Mouse (Mus musculus) heart, postnatal 0 days (tissue): ENCODE measurements at regions not wholly inside any gene's neighbourhood (a gene's known extent, or its start where the extent isn't known, plus 50 kb on each side); places are given as distances from the start of the nearest gene placed in this dataset.

Experiments
- ATAC-seq: fragments of 200-750 bp; cut with Nextera tagmentation; 2 replicates; pipeline ENCODE4 v1.8.0; 2017; ENCODE audit warnings: low read depth, moderate number of reproducible peaks, moderate library complexity; ENCODE audit not compliant: insufficient read depth
- DNase-seq: peaks from one replicate; pipeline ENCODE4 v3.0.0-alpha.2; 2016; ENCODE audit warnings: low spot score
- H3K27ac ChIP-seq: fragments of 300-500 bp; sonication (generic); 2 replicates; pipeline ENCODE4 v1.5.1; 2014; ENCODE audit warnings: low read depth, mild to moderate bottlenecking
- H3K27me3 ChIP-seq: fragments of 300-500 bp; sonication (generic); 2 replicates; pipeline ENCODE4 v1.6.1; 2014; ENCODE audit warnings: low read length, mixed read lengths; ENCODE audit not compliant: control insufficient read depth, insufficient read depth
- H3K36me3 ChIP-seq: fragments of 300-500 bp; sonication (generic); replicated peaks from 2 replicates; pipeline ENCODE4 v1.6.1; 2014; ENCODE audit warnings: low read length, mixed read lengths; ENCODE audit not compliant: control insufficient read depth, insufficient read depth
- H3K4me1 ChIP-seq: fragments of 300-500 bp; sonication (generic); 2 replicates; pipeline ENCODE4 v1.6.1; 2014; ENCODE audit warnings: antibody characterized with exemption; ENCODE audit not compliant: control insufficient read depth, insufficient read depth
- H3K4me2 ChIP-seq: fragments of 300-500 bp; sonication (generic); 2 replicates; pipeline ENCODE4 v1.6.1; 2014; ENCODE audit warnings: low read depth, mild to moderate bottlenecking, low read length, moderate library complexity
- H3K4me3 ChIP-seq: fragments of 300-500 bp; sonication (generic); 2 replicates; pipeline ENCODE4 v1.5.1; 2014; ENCODE audit warnings: low read depth, low read length
- H3K9ac ChIP-seq: fragments of 300-500 bp; sonication (generic); replicated peaks from 2 replicates; pipeline ENCODE4 v1.6.1; 2014; ENCODE audit warnings: low read depth, low read length, mixed read lengths
- H3K9me3 ChIP-seq: fragments of 300-500 bp; sonication (generic); replicated peaks from 2 replicates; pipeline ENCODE4 v1.6.1; 2016; ENCODE audit warnings: low read length; ENCODE audit not compliant: control insufficient read depth
- CTCF ChIP-seq: IDR thresholded peaks from 2 replicates; pipeline ENCODE4 v1.5.1; 2016; ENCODE audit warnings: antibody characterized with exemption, control low read depth, low read depth
- EP300 ChIP-seq: IDR thresholded peaks from 2 replicates; pipeline ENCODE4 v1.6.1; 2016; ENCODE audit warnings: antibody characterized with exemption, low read depth
- WGBS: fragments of 180-500 bp; shearing (Covaris S2); extraction: QIAGEN DNeasy Blood & Tissue Kit; methylation state at CpG from one replicate; pipeline ENCODE4 v1.1.7; 2014; 5-methylcytosine and 5-hydroxymethylcytosine counted together

DNA sequence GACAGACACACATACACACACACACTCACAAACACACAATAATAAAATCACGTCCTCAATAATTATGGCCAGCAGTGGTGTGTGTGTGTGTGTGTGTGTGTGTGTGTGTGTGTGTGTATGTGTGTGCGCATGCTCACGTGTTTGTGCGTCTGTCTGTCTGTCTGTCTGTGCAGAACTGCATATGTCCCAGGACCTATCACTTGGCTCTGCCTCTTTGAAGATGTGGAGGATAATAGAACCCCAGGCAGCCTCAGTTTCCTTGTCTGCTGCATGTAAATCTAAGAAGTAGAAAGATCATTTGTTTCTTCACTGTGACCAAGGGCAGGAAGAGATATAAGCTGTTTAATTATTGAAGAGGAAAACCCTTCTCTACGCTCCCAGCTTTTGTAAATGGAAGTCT is 109.9 kb downstream of the Cartpt start:
- Histone ChIP-seq H3K9me3 (no peaks in the 10 kb centered on the region), H3K36me3 (no peaks in the 10 kb centered on the region), H3K9ac (no peak overlapping the region), H3K27ac (no peak overlapping the region), H3K4me2 (no peak overlapping the region), H3K4me1 (peaks cover 10% of the 10 kb centered on the region), H3K4me3 (no peak overlapping the region), H3K27me3 (no peaks in the 10 kb centered on the region)
- no peak for ATAC-seq
- DNase-seq = no peak
- TF ChIP-seq EP300 (no peak), CTCF (no peak)
- 85% methylated on average over 5 of the region's 5 CpGs for WGBS

DNA sequence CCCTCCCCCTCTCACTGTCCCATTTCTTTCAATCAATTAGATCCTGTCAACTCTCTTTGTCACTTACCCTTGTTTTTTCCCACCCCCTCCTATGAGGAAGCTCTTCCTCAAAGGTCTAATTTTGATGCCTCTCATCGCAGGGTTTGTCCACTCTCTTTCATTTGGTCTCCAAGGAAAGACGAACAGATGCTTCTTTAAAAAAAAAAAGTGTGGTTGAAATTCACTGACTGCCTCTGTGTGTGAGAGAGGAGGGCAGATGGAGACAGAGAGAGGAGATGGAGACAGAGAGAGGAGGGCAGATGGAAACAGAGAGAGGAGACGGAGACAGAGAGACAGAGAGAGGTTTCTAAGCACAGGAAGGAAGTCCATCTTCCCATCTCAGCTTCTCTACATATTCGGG is 113.1 kb downstream of the Cartpt start:
- Histone ChIP-seq H3K9me3 (no peaks in the 10 kb centered on the region), H3K36me3 (no peaks in the 10 kb centered on the region), H3K4me2 (no peak overlapping the region), H3K9ac (no peak overlapping the region), H3K4me3 (no peak overlapping the region), H3K27me3 (no peaks in the 10 kb centered on the region), H3K4me1 (no peaks in the 10 kb centered on the region), H3K27ac (no peak overlapping the region)
- ATAC-seq (no peak), DNase-seq (no peak)
- 69% methylated on average over 4 of the region's 4 CpGs for WGBS
- no peak for TF ChIP-seq EP300
- TF ChIP-seq CTCF = no peak

- Histone ChIP-seq H3K9ac (no peak overlapping the region), H3K4me2 (no peak overlapping the region), H3K27me3 (no peaks in the 10 kb centered on the region), H3K4me3 (no peak overlapping the region), H3K9me3 (no peaks in the 10 kb centered on the region), H3K36me3 (no peaks in the 10 kb centered on the region), H3K27ac (no peak overlapping the region), H3K4me1 (no peaks in the 10 kb centered on the region)
- WGBS = 92% methylated on average over 4 of the region's 4 CpGs
- DNase-seq = no peak
- TF ChIP-seq CTCF = no peak
- no peak for TF ChIP-seq EP300
- no peak for ATAC-seq
These were observed 115.5 kb downstream of the Cartpt start for GRCm38 (mm10) chr13:99785427-99785826.

DNA sequence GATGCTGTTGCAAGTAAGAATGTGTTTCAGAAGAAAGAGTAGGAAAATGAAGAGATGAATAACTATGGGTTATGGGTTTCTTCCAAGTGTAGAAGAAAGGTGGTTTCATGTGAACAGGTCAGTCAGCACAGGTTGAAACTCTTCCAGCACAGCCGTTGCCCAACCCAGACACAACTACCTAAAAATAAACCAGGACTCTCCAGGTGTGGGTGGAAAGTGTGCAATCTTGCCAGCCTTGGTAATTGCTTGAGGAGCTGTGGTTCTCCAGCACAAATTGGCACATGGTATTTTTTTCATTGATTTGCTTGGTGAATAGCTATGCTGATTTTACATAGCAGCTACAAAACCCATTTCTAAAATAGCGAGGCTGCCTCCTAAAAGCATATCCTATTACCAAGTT is 116.6 kb downstream of the Cartpt start:
- no peak for DNase-seq
- H3K27ac ChIP-seq = no peak overlapping the region
- no peaks in the 10 kb centered on the region for H3K4me1 ChIP-seq
- no peak for ATAC-seq
- 57% methylated on average over 2 of the region's 2 CpGs for WGBS
- H3K4me2 ChIP-seq = no peak overlapping the region
- no peak overlapping the region for H3K4me3 ChIP-seq
- no peak overlapping the region for H3K9ac ChIP-seq
- H3K27me3 ChIP-seq = no peaks in the 10 kb centered on the region
- TF ChIP-seq EP300 = no peak
- TF ChIP-seq CTCF = no peak
- H3K9me3 ChIP-seq = no peaks in the 10 kb centered on the region
- H3K36me3 ChIP-seq = no peaks in the 10 kb centered on the region

GRCm38 (mm10) chr13:99782883-99783721 is 117.8 kb downstream of the Cartpt start:
- Histone ChIP-seq H3K27ac (no peak overlapping the region), H3K9me3 (no peaks in the 10 kb centered on the region), H3K4me2 (no peak overlapping the region), H3K36me3 (no peaks in the 10 kb centered on the region), H3K27me3 (no peaks in the 10 kb centered on the region), H3K9ac (no peak overlapping the region), H3K4me1 (no peaks in the 10 kb centered on the region), H3K4me3 (no peak overlapping the region)
- 69% methylated on average over 15 of the region's 15 CpGs for WGBS
- ATAC-seq (no peak), DNase-seq (no peak)
- TF ChIP-seq CTCF = no peak
- TF ChIP-seq EP300 = no peak

DNA sequence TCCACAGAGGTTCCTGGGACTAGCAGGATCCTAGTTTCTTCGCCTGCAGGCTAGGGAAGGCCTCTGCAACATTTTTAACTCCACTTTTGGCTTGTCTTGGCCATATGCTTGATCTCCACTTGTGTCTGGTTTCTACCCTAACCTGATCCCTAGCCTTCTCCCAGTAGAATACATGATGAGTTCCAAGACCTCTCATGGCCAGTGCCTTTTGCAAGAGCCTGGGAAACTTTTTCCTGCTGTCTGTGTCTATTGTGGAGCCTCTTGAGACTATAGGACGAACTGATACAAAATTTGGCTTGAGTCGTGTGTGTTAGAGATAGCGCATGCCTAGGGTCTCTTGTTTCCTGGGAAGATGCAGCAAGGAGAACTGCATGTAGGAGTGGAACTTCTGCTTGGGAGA is 119.3 kb downstream of the Cartpt start:
- Histone ChIP-seq H3K9me3 (no peaks in the 10 kb centered on the region), H3K9ac (no peak overlapping the region), H3K4me1 (no peaks in the 10 kb centered on the region), H3K27ac (no peak overlapping the region), H3K4me2 (no peak overlapping the region), H3K27me3 (no peaks in the 10 kb centered on the region), H3K4me3 (no peak overlapping the region), H3K36me3 (no peaks in the 10 kb centered on the region)
- TF ChIP-seq CTCF = no peak
- no peak for TF ChIP-seq EP300
- DNase-seq (no peak), ATAC-seq (no peak)
- WGBS = 61% methylated on average over 4 of the region's 4 CpGs
